Mouse (Mus musculus): ENCODE results near the gene Plxna2.

GRCm38 (mm10) chr1:194617918-194618317 is at the start of gene Plxna2:
- TF ChIP-seq CTCF (IDR thresholded peaks at IDR 0.05; ENCODE audit: extremely low read depth, insufficient read length, insufficient replicate concordance, low read depth, low read length) (no peak), POLR2A (IDR thresholded peaks at IDR 0.05; ENCODE audit: low read depth, low read length) (no peak)

Measured in small intestine, adult 2 months (tissue).